Mouse (Mus musculus): ENCODE measurements around the gene Sec16a. TPM values are rescaled to one million over a fixed set of nuclear protein-coding genes. Genes with fewer than 3 reads are reported as not detected.

Gene Sec16a
- polyA plus RNA-seq (2014; fragmentation: Nextera tagmentation; extraction: Ambion mirVana), result 23.4 and 24.6 TPM in 2 replicates

GRCm38 (mm10) chr2:26444946-26445665, at the start of gene Sec16a:
Gene Sec16a, minus strand, starts transcription at chr2:26445216.
- Histone ChIP-seq H3K27me3 (replicated peaks; ENCODE audit: control insufficient read depth, insufficient read depth, low read length) (no peaks in the 10 kb centered on the region), H3K9ac (ENCODE audit: low read length) (peak within 1 kb of the TSS; percentile 88), H3K4me2 (ENCODE audit: low read length) (peak within 1 kb of the TSS; percentile 95), H3K4me1 (ENCODE audit: control insufficient read depth, insufficient read depth, low read length) (peaks cover 27% of the 10 kb centered on the region), H3K9me3 (replicated peaks; ENCODE audit: control insufficient read depth, low read length) (no peaks in the 10 kb centered on the region), H3K4me3 (ENCODE audit: low read depth, low read length) (peak within 1 kb of the TSS; percentile 86), H3K27ac (ENCODE audit: low read depth, low read length) (peak within 1 kb of the TSS; percentile 88), H3K36me3 (ENCODE audit: control insufficient read depth, insufficient read depth, low read length) (peaks cover 19% of the 10 kb centered on the region)
- ATAC-seq (peak; percentile 92), DNase-seq (ENCODE audit: low spot score) (peak; percentile 100)
- WGBS, result under 1% methylated on average over 58 of the region's 61 CpGs

DNA sequence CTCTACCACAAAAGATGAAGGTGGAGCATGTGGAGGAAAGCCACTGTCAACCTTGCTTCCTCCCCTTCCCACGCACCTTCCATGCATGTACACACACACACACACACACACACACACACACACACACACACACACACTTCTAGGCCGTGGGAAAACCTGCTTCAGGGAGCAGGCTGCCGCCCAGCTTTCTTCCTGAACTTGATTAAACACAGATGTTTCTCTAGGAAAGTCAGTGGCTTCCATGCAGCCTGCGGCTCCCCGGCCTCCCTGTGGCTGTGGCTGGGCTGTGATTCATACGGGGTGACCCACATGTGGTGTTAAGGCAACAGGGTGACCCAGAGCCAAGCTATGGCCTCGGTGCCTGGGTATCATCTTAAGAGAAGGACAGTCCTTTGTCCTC, 49.4 kb upstream of the Sec16a start:
- DNase-seq (ENCODE audit: low spot score) (no peak), ATAC-seq (no peak)
- Histone ChIP-seq H3K27me3 (replicated peaks; ENCODE audit: control insufficient read depth, insufficient read depth, low read length) (no peaks in the 10 kb centered on the region), H3K9ac (ENCODE audit: low read length) (no peak overlapping the region), H3K27ac (ENCODE audit: low read depth, low read length) (peak overlapping the region; percentile 82), H3K4me2 (ENCODE audit: low read length) (peak overlapping the region; percentile 29; the same call in 1 of the 2 replicates), H3K4me3 (ENCODE audit: low read depth, low read length) (no peak overlapping the region), H3K4me1 (ENCODE audit: control insufficient read depth, insufficient read depth, low read length) (peaks cover 94% of the 10 kb centered on the region), H3K36me3 (ENCODE audit: control insufficient read depth, insufficient read depth, low read length) (peaks cover 9% of the 10 kb centered on the region; the same call in 1 of the 2 replicates), H3K9me3 (replicated peaks; ENCODE audit: control insufficient read depth, low read length) (no peaks in the 10 kb centered on the region)
- 56% methylated on average over 7 of the region's 7 CpGs for WGBS

DNA sequence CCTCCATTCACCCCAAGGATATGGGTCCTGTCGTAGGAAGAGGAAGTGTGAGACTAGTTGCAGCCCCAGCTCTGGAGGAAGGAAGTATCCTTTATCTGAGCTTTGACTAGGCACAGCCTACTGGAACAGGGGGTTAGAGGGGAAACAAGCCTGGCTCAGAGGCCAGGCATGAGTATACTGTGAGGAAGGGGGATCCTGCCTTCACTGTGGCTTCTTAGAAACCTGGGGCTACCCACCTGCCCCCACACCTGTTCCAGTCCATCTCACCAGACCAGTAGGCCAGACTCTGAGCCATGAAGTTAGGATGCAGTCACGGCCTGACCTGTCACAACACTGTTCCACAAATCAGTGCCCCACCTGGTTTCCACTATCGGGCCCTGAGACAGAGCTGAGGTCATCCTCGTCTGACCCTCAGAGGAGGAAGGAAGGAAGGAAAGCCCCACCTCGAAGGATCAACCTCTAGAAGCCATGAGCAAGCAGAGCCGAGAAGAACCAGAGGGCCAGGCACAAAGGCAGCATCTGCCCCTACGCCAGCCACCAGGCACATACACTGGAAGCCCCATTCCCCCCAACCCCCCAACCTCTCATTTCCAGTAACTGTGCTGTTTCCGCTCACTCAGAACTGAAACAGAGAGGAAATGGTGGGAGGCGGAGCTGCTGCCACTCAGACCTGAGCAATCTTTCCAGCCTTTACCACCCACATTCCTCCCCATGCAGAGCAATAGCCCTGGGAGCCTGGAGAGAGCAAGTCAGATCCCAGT, 48.2 kb upstream of the Sec16a start:
- peaks cover 95% of the 10 kb centered on the region for H3K4me1 ChIP-seq (ENCODE audit: control insufficient read depth, insufficient read depth, low read length)
- H3K4me2 ChIP-seq (ENCODE audit: low read length), result peak overlapping the region; percentile 29
- ATAC-seq (peak; percentile 40), DNase-seq (ENCODE audit: low spot score) (peak; percentile 67)
- no peaks in the 10 kb centered on the region for H3K27me3 ChIP-seq (replicated peaks; ENCODE audit: control insufficient read depth, insufficient read depth, low read length)
- no peak overlapping the region for H3K4me3 ChIP-seq (ENCODE audit: low read depth, low read length)
- H3K27ac ChIP-seq (ENCODE audit: low read depth, low read length), result peak overlapping the region; percentile 82
- WGBS, result 38% methylated on average over 9 of the region's 9 CpGs
- peaks cover 9% of the 10 kb centered on the region; the same call in 1 of the 2 replicates for H3K36me3 ChIP-seq (ENCODE audit: control insufficient read depth, insufficient read depth, low read length)
- H3K9me3 ChIP-seq (replicated peaks; ENCODE audit: control insufficient read depth, low read length), result no peaks in the 10 kb centered on the region
- H3K9ac ChIP-seq (ENCODE audit: low read length), result peak overlapping the region; percentile 45; the same call in 1 of the 2 replicates

DNA sequence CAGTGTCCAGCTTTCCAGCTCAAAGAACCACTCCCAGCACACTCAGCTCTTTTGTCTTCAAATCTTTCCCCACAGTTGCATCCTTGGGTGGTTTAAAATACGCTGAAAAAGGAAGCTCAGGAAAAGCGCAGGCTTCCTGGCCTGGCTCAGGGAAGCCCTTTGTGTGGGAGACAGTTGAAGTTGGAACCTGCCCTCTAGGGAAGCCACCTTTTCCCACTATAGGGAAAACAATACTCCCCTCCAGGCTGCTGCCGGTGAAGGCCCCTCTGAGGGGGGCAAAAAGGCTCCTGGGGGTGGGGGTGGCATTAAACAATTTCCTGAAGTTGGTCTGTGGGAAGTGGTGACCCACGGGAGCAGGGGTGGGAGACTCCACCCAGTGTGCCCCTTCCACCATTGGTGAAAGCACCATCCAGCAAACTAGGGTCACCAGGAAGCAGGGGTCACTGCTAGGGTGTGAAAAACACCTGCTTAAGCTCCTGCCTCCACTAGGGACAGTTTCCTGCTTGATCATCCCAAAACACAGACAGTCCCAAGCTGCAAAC, 45.8 kb upstream of the Sec16a start:
- H3K9me3 ChIP-seq (replicated peaks; ENCODE audit: control insufficient read depth, low read length), result no peaks in the 10 kb centered on the region
- no peaks in the 10 kb centered on the region for H3K27me3 ChIP-seq (replicated peaks; ENCODE audit: control insufficient read depth, insufficient read depth, low read length)
- WGBS, result 11% methylated on average over 4 of the region's 4 CpGs
- H3K36me3 ChIP-seq (ENCODE audit: control insufficient read depth, insufficient read depth, low read length), result 0 out of 2 replicates have a peak, but pooled peaks cover 6% of the 10 kb centered on the region
- no peak for DNase-seq (ENCODE audit: low spot score)
- ATAC-seq, result no peak
- peaks cover 95% of the 10 kb centered on the region for H3K4me1 ChIP-seq (ENCODE audit: control insufficient read depth, insufficient read depth, low read length)
- peak overlapping the region; percentile 98 for H3K27ac ChIP-seq (ENCODE audit: low read depth, low read length)
- peak overlapping the region; percentile 38 for H3K9ac ChIP-seq (ENCODE audit: low read length)
- H3K4me3 ChIP-seq (ENCODE audit: low read depth, low read length), result no peak overlapping the region
- peak overlapping the region; percentile 23; the same call in 1 of the 2 replicates for H3K4me2 ChIP-seq (ENCODE audit: low read length)

DNA sequence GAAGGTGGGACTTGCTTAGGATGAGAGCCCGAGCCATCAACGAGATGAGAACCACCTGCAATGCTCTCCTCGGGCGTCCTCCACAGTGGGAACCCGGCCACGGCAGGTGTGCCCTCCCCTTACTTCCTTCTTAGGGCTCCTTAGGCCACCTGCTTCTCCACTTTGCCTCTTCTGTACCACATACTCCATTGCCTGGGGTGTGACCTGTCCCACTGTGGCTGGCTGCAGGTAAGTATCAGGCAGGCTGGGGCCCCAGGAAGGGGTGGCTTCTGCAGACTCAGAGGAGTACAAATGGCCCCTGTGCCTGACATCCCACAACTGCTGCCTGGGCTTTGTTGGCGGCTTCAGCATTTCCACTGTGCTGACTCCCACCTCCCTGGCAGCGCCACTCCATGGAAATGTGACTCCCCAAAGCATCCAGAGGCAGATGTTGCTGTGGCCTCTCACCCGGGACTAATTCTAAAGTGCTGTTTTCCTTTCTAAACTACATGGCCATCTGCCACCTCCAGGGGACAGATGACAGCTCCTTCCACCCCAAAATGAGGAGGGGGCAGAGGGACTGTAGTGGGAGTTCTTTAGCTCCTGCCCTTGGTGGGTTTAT, 43.6 kb upstream of the Sec16a start:
- Histone ChIP-seq H3K27me3 (replicated peaks; ENCODE audit: control insufficient read depth, insufficient read depth, low read length) (no peaks in the 10 kb centered on the region), H3K9me3 (replicated peaks; ENCODE audit: control insufficient read depth, low read length) (no peaks in the 10 kb centered on the region), H3K36me3 (ENCODE audit: control insufficient read depth, insufficient read depth, low read length) (peaks cover 12% of the 10 kb centered on the region), H3K4me2 (ENCODE audit: low read length) (peak overlapping the region; percentile 45), H3K27ac (ENCODE audit: low read depth, low read length) (peak overlapping the region; percentile 98), H3K4me3 (ENCODE audit: low read depth, low read length) (no peak overlapping the region), H3K9ac (ENCODE audit: low read length) (peak overlapping the region; percentile 58; the same call in 1 of the 2 replicates), H3K4me1 (ENCODE audit: control insufficient read depth, insufficient read depth, low read length) (peaks cover 94% of the 10 kb centered on the region)
- ATAC-seq (no peak), DNase-seq (ENCODE audit: low spot score) (peak; percentile 68)
- 46% methylated on average over 9 of the region's 9 CpGs for WGBS

DNA sequence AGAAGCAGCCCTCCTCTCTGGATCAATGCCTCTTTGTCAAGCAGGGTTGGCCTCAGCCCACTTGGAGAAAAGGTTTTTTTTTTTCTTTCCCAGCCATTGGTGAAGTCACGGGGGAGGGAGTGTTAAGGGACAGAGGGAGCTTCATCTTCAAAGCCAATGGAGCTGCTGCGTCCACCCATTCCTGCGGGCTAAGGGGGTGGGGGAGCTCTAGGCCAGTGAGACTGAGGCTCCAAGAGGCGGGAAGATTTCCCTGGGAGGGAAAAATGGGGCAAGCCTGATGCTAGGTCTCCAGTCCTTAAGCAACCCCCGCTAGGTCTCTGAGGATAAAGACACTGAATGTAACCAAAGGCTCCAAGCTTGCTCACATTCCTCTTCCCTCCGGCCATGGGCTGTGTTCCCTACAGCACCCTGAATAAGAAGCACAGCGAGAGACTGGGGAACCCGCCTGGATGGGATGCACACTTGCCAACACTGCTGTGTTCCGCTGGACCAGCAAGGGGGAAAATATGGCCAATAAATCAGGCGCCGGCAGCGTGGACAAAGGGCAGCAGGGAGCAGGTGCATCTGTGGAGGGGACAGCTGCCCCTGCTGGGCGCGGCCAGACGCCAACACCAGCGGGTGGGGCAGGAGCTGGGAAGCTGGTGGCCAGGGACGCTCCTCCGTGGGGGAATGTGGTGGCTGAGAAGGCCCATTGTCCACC, 42.5 kb upstream of the Sec16a start:
- Histone ChIP-seq H3K9ac (ENCODE audit: low read length) (peak overlapping the region; percentile 58), H3K27me3 (replicated peaks; ENCODE audit: control insufficient read depth, insufficient read depth, low read length) (no peaks in the 10 kb centered on the region), H3K36me3 (ENCODE audit: control insufficient read depth, insufficient read depth, low read length) (peaks cover 24% of the 10 kb centered on the region), H3K4me3 (ENCODE audit: low read depth, low read length) (no peak overlapping the region), H3K4me1 (ENCODE audit: control insufficient read depth, insufficient read depth, low read length) (peaks cover 90% of the 10 kb centered on the region), H3K27ac (ENCODE audit: low read depth, low read length) (peak overlapping the region; percentile 98), H3K4me2 (ENCODE audit: low read length) (peak overlapping the region; percentile 45), H3K9me3 (replicated peaks; ENCODE audit: control insufficient read depth, low read length) (no peaks in the 10 kb centered on the region)
- peak; percentile 19 for ATAC-seq
- 4% methylated on average over 18 of the region's 18 CpGs for WGBS
- DNase-seq (ENCODE audit: low spot score), result peak; percentile 90

GRCm38 (mm10) chr2:26486835-26487321, 41.9 kb upstream of the Sec16a start:
- ATAC-seq, result peak; percentile 21; the same call in 1 of the 2 replicates
- Histone ChIP-seq H3K36me3 (ENCODE audit: control insufficient read depth, insufficient read depth, low read length) (peaks cover 30% of the 10 kb centered on the region), H3K9ac (ENCODE audit: low read length) (peak overlapping the region; percentile 58), H3K9me3 (replicated peaks; ENCODE audit: control insufficient read depth, low read length) (no peaks in the 10 kb centered on the region), H3K4me3 (ENCODE audit: low read depth, low read length) (no peak overlapping the region), H3K4me1 (ENCODE audit: control insufficient read depth, insufficient read depth, low read length) (peaks cover 84% of the 10 kb centered on the region), H3K27ac (ENCODE audit: low read depth, low read length) (peak overlapping the region; percentile 98), H3K27me3 (replicated peaks; ENCODE audit: control insufficient read depth, insufficient read depth, low read length) (no peaks in the 10 kb centered on the region), H3K4me2 (ENCODE audit: low read length) (peak overlapping the region; percentile 45)
- peak; percentile 57 for DNase-seq (ENCODE audit: low spot score)
- 2% methylated on average over 3 of the region's 3 CpGs for WGBS

- Histone ChIP-seq H3K9ac (ENCODE audit: low read length) (peak overlapping the region; percentile 58), H3K27ac (ENCODE audit: low read depth, low read length) (peak overlapping the region; percentile 98), H3K4me3 (ENCODE audit: low read depth, low read length) (0 out of 2 replicates have a peak overlapping the region, but pooled peaks have one; percentile 4), H3K36me3 (ENCODE audit: control insufficient read depth, insufficient read depth, low read length) (peaks cover 35% of the 10 kb centered on the region), H3K27me3 (replicated peaks; ENCODE audit: control insufficient read depth, insufficient read depth, low read length) (no peaks in the 10 kb centered on the region), H3K4me2 (ENCODE audit: low read length) (peak overlapping the region; percentile 45), H3K9me3 (replicated peaks; ENCODE audit: control insufficient read depth, low read length) (no peaks in the 10 kb centered on the region), H3K4me1 (ENCODE audit: control insufficient read depth, insufficient read depth, low read length) (peaks cover 81% of the 10 kb centered on the region)
- DNase-seq (ENCODE audit: low spot score) (no peak), ATAC-seq (no peak)
- 8% methylated on average over 5 of the region's 5 CpGs for WGBS
Observed at GRCm38 (mm10) chr2:26486264-26486810, 41.3 kb upstream of the Sec16a start.

Data from forebrain, embryonic 14.5 days (tissue).